Mouse (Mus musculus) spleen, adult 2 months (tissue): ENCODE data around the gene Spata31d1b.

Experiments used
- CTCF ChIP-seq: fragments of 200-500 bp; IDR thresholded peaks from 2 replicates; pipeline ENCODE4 v1.5.1; 2011; ENCODE audit warnings: mild to moderate bottlenecking, inconsistent platforms; ENCODE audit not compliant: insufficient read depth, insufficient read length, insufficient replicate concordance; ENCODE audit errors: extremely low read depth
- POLR2A ChIP-seq: fragments of 200-500 bp; IDR thresholded peaks from 2 replicates; pipeline ENCODE4 v1.6.1; 2011; ENCODE audit warnings: low read depth, low read length, inconsistent platforms

DNA sequence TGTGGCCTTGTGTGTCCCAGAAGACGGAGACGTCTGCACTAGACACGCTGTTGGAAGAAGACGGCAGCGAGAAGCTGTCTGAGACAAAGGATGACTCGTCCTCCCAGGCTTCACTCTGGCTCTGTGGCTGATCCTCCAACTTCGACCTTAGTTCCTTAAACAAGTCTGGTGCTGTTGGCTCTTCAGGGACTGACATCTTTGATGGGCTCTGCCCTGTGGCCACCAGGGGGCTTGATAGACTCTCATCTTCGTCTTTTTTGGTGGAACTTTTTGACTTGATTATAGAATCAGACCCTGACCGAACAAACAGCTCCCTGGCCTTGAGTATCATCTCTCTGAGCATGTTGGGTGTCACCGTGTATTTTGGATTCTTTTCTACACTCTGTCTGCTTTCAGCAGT lies 29.6 kb downstream of the Spata31d1b start:
- TF ChIP-seq CTCF (no peak), POLR2A (no peak)
